Mouse (Mus musculus) adrenal gland, adult 8-10 months (tissue): ENCODE data around the gene Gm13723. TPM values are rescaled to one million over a fixed set of nuclear protein-coding genes. Genes with fewer than 3 reads are reported as not detected.

Source experiments
- DNase-seq: peaks from one replicate; pipeline ENCODE4 v3.0.0; 2022
- total RNA-seq, 4 experiments: library from RNA; stranded (reverse); gene quantifications; 2 replicates each; pipeline ENCODE4 v1.2.4; 2022

The Gm13723 gene
- total RNA-seq = not detected

DNA sequence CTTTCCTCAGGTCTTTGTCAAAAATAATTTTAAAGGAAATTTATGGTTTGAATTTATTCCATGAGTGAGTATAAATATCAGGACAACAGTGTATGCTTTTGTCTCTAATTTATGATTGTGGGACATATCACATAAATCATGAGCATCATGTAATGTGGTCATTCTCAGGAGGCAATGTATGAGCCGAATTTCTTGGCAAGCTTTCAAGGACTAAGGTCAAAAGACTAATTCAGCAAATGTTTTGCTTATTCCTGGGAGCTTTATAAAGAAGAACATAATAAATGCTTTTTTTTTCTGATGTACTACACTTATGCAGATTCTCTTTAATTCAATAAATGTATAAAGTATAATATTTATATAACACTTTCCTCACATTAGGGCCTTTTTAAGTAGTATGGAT is at the start of gene Gm13723:
Gm13723 (minus strand) TSS at position 101 of the 400 bp plus-strand sequence.
- DNase-seq = no peak

DNA sequence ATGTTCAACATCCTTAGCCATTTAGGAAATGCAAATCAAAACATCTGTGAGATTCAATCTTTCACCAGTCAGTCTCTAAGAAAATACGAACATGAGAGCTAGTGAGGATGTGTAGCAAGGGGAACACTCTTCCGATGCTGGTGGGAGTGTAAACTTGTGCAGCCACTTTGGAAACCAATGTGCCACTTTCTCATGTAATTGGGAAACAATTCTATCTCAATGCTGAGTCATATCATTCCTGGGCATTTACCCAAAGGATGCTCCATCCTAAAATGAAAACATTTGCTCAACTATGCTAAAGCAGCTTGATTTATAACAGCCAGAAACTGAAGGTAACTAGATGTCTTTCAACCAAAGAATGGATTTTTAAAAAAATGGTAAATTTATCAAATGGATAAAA is 31.0 kb upstream of the Gm13723 start:
- no peak for DNase-seq

DNA sequence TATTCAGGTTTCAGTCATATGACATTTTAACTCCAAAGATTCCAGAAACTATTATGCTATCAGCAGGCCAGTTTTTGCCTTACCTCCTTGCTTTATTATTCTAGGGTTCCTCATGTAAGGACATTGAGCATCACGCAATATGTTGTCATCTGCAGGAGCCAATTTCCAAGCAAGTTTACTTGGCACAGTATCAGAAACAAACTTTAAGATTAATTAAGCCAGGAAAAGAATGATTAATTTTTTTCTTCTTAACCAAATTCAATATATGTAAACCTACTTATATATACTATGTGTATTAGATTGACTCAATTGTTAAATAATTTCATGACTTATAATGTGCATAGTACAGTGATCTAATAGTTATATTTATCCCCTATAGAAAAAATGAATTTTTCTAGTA is 17.5 kb upstream of the Gm13723 start, which contains the start of gene Olfr1097:
Olfr1097 (minus strand) TSS at position 101 of the 400 bp plus-strand sequence.
- DNase-seq = no peak

DNA sequence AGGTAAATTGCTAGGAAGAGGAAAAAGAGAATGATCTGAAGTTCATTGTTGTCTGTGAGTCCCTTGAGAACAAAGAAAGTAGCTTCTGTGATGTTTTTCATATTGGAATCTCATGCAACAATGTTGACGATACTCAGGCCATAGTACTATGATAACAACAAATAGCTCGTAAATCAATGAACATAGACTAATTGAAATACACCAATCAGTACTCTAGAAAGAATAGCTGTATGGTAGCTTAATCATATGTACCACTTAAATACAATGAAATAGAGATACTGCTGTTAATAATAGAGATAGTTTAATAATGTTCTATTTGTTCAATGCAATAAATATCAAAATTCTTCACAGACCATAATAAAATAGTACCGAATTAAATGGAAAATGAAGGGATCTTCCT is 23.0 kb downstream of the Gm13723 start, which contains the start of gene Olfr1095:
Olfr1095 (minus strand) TSS at position 101 of the 400 bp plus-strand sequence.
- DNase-seq = no peak

DNA sequence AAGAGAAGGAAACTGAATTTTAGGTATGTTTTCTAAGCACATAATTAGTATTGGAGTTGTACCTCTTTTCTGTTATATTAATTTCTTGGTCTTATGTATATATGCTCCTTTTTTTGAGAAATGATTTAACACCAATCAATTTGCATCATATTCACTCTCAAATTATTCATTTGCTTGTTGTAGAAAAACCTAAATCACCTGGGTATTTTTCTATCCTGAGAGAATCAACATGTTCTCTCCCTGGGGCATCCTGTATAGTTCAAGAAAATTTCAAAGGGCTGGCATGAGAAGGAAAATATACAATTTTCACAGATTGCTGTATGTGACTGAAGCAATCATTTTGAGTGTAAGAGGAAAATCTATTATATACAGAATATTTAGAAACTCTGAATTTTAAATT is 50.2 kb downstream of the Gm13723 start, which contains the start of gene Olfr1094:
Olfr1094 (plus strand) TSS at position 301 of the 400 bp plus-strand sequence.
- DNase-seq = no peak

Other genes starting within 250 kb of the Gm13723 start
- not detected for gene Olfr1084, start 235.1 kb downstream of the Gm13723 start, total RNA-seq
- gene Olfr1085, start 212.8 kb downstream of the Gm13723 start, total RNA-seq = not detected
- not detected for gene Olfr1086, start 194.7 kb downstream of the Gm13723 start, total RNA-seq
- not detected for gene Olfr1087, start 176.4 kb downstream of the Gm13723 start, total RNA-seq
- not detected for gene Olfr1089, start 141.1 kb downstream of the Gm13723 start, total RNA-seq
- not detected for gene Olfr1090, start 115.8 kb downstream of the Gm13723 start, total RNA-seq
- gene Olfr1093, start 92.3 kb downstream of the Gm13723 start, total RNA-seq = not detected
- not detected for gene Olfr141, start 64.8 kb downstream of the Gm13723 start, total RNA-seq
- not detected for gene Olfr1094, start 50.1 kb downstream of the Gm13723 start, total RNA-seq
- gene Olfr1095, start 23.1 kb downstream of the Gm13723 start, total RNA-seq = not detected
- gene Olfr1097, start 17.4 kb upstream of the Gm13723 start, total RNA-seq = not detected
- not detected for gene Olfr1098, start 49.7 kb upstream of the Gm13723 start, total RNA-seq
- gene Olfr1099, start 85.9 kb upstream of the Gm13723 start, total RNA-seq = not detected
- gene Olfr1100, start 105.2 kb upstream of the Gm13723 start, total RNA-seq = not detected
- gene Olfr1101, start 116.4 kb upstream of the Gm13723 start, total RNA-seq = not detected
- not detected for gene Olfr1102, start 123.6 kb upstream of the Gm13723 start, total RNA-seq
- gene Olfr1104, start 152.3 kb upstream of the Gm13723 start, total RNA-seq = not detected
- gene Olfr1105, start 161.7 kb upstream of the Gm13723 start, total RNA-seq = not detected
- not detected for gene Olfr1106, start 177.5 kb upstream of the Gm13723 start, total RNA-seq
- gene Olfr1107, start 201.0 kb upstream of the Gm13723 start, total RNA-seq = not detected
- gene Olfr1109, start 221.2 kb upstream of the Gm13723 start, total RNA-seq = not detected
- gene Olfr259, start 239.8 kb upstream of the Gm13723 start, total RNA-seq = not detected